Mouse (Mus musculus): ENCODE results near the gene Glb1l.
"Not testable (repeated sequence)": the region's sequence is repeated elsewhere in the genome, so short reads cannot be mapped to it uniquely, and the experiment has no call there.

Glb1l gene

DNA sequence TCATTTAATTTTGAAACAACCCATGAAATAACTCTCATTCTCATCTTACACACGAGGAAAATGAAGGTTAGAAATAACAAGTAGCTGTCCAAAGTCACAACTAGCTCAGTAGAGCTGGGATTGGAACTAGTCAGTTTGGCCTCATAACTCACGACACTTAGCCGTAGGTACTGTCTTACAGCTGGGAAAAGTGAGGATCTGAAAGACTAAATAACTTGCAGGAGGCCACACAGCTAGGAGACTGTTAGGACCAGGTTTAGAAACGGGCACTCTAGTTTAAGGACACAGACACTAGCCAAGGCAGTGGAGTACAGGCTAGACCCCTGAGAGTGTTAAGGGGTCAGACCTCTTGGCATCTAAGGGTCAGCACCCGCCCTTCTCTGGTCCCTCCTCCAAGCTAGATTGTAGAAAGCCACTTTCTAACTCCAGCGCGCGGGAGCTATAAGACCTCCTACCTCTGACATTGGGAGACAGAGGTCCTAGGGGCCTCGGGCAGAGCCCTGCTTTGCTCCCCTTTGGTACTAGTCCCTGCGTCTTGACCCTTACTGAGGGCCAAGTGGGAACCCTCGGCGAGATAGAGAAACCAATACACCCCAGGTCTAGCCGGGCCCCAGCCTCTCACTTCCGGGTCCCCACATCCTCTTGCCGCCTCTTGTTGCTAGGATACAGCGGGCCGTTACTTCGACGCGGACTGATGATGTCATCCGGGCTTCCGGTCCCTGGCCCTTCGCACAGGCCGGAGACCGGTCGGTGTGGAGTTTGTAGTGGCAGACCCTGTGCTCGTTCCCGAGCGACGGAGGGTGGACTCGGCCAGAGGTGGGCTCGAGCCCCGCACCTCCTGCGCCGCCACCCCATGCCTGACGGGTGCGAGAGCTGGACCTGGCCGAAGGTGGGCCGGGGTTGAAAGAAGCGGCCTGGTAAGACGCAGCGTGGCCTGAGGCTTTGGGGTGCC lies at the start of gene Glb1l, which contains the start of gene Stk16:
Glb1l (minus strand) TSS at position 678 of the 952 bp plus-strand sequence.
Stk16 (plus strand) TSS at position 703 of the 952 bp plus-strand sequence.
- DNase-seq (ENCODE audit: low spot score), result peak; percentile 98

DNA sequence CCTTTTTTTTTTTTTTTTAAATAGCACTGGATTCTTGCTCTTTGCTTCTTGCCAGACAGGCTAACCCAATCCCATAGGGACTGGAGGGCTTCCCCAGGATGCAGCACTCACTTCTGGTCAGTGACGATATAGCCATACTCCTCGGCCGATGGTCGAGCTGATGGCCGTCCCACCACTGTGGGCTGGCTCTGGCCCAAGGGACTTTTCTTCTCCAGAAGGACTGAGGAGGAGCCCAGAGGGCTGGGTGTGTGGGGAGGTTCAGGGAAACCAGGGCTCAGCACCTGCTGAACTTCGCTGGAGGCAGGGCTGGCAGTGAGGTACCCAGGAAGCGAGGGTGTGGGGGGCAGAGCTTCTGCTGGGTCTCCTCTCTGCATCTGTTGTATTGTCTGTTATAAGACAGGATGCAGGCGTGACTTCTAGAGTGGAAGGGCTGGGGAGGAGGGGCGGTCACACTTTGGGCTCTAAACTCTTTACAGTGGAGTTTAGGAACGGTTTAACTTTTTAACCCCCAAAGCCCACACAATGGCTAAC lies 45.0 kb upstream of the Glb1l start:
- peak; percentile 49 for DNase-seq (ENCODE audit: low spot score)

DNA sequence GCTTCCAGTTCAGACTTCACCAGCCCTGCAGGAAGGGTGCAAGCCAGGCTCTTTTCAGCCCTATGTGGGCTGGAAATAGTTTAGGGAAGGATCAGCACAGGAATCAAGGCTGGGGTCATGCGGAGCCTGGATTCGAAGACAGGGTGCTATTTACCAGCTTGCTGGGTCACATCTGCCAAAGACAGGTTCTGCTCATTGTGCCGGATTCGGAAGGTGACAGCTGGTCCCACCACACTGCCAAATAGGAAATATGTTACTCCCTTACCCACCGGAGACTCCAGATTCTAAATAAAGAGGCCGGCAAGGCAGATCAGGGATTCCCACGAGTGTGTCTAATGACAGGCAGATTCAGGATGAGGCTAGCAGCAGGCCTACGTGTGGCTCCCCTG lies 44.0 kb upstream of the Glb1l start:
- DNase-seq (ENCODE audit: low spot score), result no peak

GRCm38 (mm10) chr1:75253849-75254624 lies 43.4 kb upstream of the Glb1l start:
- DNase-seq (ENCODE audit: low spot score), result peak; percentile 92

DNA sequence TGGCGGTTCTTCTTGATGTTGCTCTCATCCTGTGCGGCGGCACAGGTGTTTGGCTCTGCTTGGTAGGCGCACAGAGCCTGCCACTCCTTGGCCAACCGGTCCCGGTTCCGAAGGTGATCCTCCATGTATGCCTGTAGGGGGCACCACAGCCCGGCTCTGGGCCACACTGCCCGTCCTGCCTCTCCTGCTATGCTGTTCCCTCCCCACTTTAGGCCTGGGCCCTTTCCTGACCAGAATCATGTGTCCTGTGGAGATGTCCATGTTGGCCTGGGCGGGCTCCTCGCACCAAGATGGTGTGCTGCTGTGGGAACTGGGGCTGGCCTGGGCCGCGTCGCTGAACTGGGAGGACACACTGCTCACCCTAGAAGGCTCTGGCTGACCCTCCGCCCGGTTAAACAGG lies 42.4 kb upstream of the Glb1l start:
- peak; percentile 50 for DNase-seq (ENCODE audit: low spot score)

GRCm38 (mm10) chr1:75252308-75252707 lies 41.7 kb upstream of the Glb1l start:
- no peak for DNase-seq (ENCODE audit: low spot score)

- DNase-seq (ENCODE audit: low spot score), result peak; percentile 83
These were observed 40.7 kb upstream of the Glb1l start for GRCm38 (mm10) chr1:75251112-75251970.

DNA sequence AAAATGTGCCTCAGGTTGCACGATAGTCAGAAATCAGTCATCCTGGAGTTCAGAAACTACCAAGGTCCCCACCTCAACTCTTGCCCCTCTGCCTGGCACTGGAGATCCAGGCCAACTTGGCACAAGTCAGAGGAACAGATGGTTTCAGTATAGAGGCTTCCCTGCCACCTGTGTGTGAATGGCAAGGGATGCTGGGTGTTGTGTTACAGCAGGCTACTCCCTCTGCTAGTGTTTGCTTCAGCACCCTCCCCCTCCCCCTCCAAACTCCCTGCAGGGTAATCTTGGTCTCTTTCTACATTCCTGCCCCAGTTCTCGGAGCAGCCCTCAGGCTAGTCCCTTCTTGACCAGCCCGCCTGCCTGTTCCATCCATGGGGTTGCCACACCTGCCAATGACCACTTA lies 39.9 kb upstream of the Glb1l start:
- no peak for DNase-seq (ENCODE audit: low spot score)

GRCm38 (mm10) chr1:75248041-75248772 lies 37.6 kb upstream of the Glb1l start:
- DNase-seq (ENCODE audit: low spot score), result no peak

GRCm38 (mm10) chr1:75247071-75247930 lies 36.7 kb upstream of the Glb1l start:
- no peak for DNase-seq (ENCODE audit: low spot score)

DNA sequence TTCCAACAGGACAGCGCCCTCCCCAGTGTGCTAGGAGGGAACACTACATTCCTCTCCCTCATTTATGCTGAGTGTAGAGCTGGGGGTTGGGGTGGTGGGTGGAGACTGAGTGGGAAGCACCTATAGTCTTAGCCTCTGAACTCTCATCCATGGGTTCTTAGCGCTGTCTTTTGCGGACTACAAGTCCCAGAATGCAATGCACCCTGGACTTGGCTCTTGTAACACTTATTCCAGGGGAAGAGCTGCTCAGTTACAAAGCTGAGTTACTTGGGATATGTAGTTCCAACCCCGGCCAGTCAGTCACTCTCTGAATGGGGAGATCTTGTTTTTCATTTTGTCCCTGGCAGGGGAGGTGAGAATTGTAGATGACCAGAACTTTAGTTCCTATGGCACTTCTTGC lies 34.2 kb upstream of the Glb1l start:
- no peak for DNase-seq (ENCODE audit: low spot score)

DNA sequence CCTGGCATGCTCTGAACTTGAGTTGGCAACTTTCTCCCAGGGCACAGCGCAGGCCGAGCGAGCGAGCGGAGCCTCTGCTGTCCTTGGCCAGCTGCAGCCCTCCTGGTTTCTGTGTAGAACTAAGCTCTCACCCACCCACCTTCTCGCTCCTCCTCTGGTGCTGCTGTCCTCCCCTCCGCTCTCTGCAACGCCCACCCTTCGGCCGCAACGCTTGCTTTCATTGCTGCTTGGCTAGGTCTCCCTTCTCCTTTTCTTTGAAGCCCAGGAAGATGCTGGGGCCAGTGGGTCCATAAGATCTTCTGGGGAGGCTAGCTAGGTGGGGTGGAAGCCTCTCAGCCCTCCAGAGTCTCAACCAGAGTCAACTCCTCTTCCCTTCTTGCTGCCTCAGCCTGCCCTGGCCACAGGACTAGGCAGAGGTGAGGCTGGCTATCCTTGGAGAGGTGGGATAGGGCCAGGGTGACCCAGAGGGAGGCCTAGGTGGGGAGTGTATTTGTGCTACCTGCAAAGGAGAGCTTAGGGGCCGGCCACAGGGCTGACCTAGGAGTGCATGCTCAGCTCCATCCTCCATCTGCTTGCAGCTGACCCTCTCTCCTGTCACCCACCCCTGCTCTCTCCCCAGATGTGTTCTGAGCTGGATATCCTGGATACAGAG lies 33.7 kb upstream of the Glb1l start:
- peak; percentile 38 for DNase-seq (ENCODE audit: low spot score)

GRCm38 (mm10) chr1:75243411-75243810 lies 32.8 kb upstream of the Glb1l start:
- DNase-seq (ENCODE audit: low spot score), result no peak

DNA sequence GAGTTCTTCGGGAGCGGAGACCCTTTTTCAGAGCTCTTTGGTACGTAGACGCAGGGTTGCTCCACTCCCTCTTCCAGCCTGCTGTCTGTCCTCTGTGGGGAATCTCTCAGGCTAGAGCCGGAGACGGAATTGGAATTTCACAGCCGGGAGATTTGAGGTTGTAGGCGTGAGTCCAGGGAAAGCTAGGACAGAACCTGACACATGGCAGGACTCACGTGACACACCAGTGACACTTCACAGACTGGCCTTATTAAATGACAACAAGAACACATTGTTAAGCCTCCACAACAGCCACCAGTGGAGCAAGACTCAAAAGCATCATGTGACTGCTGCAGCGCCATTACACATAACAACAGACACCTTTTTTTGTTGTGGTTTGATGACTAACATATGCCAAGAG lies 29.0 kb upstream of the Glb1l start:
- DNase-seq (ENCODE audit: low spot score), result no peak

DNA sequence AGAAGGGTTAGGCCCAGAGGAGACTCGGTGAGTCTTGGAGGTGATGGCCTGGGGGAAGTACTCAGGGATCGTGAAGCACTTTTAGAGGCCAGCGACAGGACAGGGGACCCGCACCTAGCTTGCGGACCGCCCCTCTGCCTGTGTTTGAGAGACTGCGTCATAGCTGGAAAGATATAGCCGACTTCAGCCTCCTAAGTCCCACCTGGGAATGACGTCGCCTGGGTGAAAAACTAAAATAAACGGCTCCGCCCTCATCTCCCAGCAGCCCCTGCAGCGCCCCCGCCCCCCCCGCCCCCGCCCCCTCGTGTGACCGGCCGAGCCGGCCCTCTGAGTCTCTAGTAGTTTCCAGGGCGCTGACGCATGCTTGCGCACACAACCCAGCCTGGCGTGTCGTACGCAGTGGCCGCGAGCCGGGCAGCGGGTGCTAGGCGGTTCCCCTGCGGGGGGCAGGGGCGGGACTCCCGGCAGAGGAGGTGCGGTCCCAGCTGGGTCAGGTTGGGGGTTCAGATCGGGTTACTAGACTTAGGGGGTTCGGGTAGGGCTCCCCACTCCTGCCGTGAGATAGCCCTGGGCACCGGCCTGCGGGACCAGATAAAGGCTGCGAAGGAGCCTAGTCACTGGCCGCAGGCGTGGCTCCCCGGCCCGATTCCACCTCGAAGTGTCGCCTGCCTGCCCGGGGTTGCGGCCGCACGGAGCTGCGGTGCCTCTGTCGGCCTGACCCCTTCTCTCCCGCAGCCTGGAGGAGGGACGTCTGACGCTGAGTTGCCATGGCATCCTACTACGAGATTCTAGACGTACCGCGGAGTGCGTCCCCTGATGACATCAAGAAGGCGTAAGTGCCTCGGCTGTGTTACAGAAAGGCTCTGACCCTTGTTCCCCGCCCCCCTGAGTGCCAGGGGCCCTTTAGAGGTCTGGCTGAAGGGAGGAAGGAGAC lies 25.8 kb upstream of the Glb1l start, which contains the start of gene Dnajb2:
Dnajb2 (plus strand) TSS at position 290 of the 934 bp plus-strand sequence.
- DNase-seq (ENCODE audit: low spot score), result peak; percentile 83

DNA sequence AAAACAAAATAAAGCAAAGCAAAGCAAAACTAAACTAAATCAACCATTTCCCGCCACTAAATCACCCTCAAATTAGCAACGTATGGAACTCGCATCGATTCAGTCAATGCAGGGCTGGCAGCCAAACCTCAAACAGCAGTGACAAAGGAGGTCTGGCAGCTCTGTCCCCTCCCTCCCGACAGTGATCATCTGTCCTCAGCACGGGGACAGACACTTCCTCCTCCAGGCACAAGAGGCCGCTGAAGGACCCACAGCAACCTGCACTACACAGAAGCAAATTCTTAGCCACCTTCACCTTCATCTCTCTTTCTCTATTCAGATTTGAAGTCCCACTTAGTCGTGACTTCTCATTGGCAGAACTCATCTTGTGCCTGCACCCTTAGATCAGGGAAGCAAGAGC lies 24.0 kb upstream of the Glb1l start:
- peak; percentile 64 for DNase-seq (ENCODE audit: low spot score)

- DNase-seq (ENCODE audit: low spot score), result not testable (repeated sequence)
These were observed 21.9 kb upstream of the Glb1l start for GRCm38 (mm10) chr1:75232489-75232888.

- no peak for DNase-seq (ENCODE audit: low spot score)
These were observed 21.1 kb upstream of the Glb1l start, which contains the start of gene A630095N17Rik for GRCm38 (mm10) chr1:75231664-75232152. Gene A630095N17Rik, minus strand, starts transcription at chr1:75232102.

All from testis, postnatal 10 days (tissue).